Mouse (Mus musculus) bone marrow macrophage, adult 2 months (primary cell): ENCODE data around the gene Slc39a11. TPM values are rescaled to one million over a fixed set of nuclear protein-coding genes. Genes with fewer than 3 reads are reported as not detected.

Experiments used
- H3K27ac ChIP-seq: 2 replicates; pipeline ENCODE4 v1.5.1; 2012; ENCODE audit warnings: low read depth, low read length; ENCODE audit not compliant: insufficient read depth
- H3K4me1 ChIP-seq: 2 replicates; pipeline ENCODE4 v1.6.1; 2012; ENCODE audit warnings: low read length; ENCODE audit not compliant: control insufficient read depth, insufficient read depth
- H3K4me3 ChIP-seq: 2 replicates; pipeline ENCODE4 v1.5.1; 2012; ENCODE audit warnings: mild to moderate bottlenecking, low read length, moderate library complexity; ENCODE audit not compliant: insufficient read depth
- CTCF ChIP-seq: IDR thresholded peaks from 2 replicates; pipeline ENCODE4 v1.5.1; 2012; ENCODE audit warnings: low read depth, mild to moderate bottlenecking, low read length, moderate library complexity
- POLR2A ChIP-seq: IDR thresholded peaks from 2 replicates; pipeline ENCODE4 v1.6.1; 2012; ENCODE audit warnings: mild to moderate bottlenecking, low read depth, low read length, borderline replicate concordance
- polyA plus RNA-seq: library from polyadenylated mRNA; stranded (reverse); fragments of >200 nt; gene quantifications from 2 replicates; pipeline ENCODE4 v1.2.4, GENCODE M21; 2012; ENCODE audit not compliant: missing spikeins, insufficient read depth, insufficient read length

Slc39a11 gene
- polyA plus RNA-seq, 1 experiment = 24.3 TPM

DNA sequence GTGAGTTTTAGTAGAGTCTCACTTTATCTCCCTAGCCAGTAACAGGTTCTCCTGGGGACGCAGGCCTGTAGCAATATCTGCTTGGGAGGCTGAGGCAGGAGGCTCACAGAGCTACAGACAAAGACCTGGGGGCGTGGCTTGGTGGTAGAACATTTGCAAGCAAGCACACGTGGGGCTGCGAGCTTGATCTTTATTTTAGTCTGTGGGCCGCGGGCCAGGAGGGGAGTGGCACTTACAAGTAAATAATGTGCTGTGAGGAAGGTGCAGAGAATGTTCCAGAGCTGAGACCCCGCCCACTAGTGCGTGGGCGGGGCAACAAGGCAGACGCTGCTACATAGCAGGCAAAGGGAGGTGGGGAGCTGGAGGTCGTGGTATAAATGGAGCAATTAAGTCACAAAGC, 250.3 kb downstream of the Slc39a11 start:
- Histone ChIP-seq H3K4me3 (no peak overlapping the region), H3K4me1 (no peaks in the 10 kb centered on the region), H3K27ac (no peak overlapping the region)
- TF ChIP-seq POLR2A = no peak
- no peak for TF ChIP-seq CTCF

- TF ChIP-seq POLR2A (no peak), CTCF (no peak)
- Histone ChIP-seq H3K4me1 (no peaks in the 10 kb centered on the region), H3K4me3 (no peak overlapping the region), H3K27ac (no peak overlapping the region)
Measured at GRCm38 (mm10) chr11:113397394-113397793, 252.5 kb downstream of the Slc39a11 start.

GRCm38 (mm10) chr11:113393366-113394150, 256.3 kb downstream of the Slc39a11 start:
- Histone ChIP-seq H3K27ac (no peak overlapping the region), H3K4me1 (no peaks in the 10 kb centered on the region), H3K4me3 (no peak overlapping the region)
- TF ChIP-seq CTCF = no peak
- no peak for TF ChIP-seq POLR2A

DNA sequence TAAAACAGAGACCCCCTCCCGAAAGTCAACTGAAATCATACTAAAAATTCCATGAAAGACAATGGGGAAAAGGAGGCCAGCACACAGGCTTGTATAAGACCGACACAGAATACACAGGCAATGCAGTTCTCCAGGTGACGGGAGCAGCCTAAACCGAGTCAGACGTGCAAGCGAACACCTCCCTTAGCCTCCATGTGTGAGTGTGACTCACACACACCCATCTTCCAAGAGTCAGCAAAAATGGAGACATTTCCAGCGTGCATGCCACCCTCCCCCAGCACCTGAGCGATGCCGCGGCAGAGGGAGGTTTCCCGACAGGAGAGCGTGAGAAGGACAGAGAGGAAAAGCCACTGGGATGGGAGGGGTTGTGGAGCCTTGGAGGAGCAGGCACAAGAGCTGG, 258.2 kb downstream of the Slc39a11 start:
- no peak overlapping the region for H3K4me3 ChIP-seq
- no peak for TF ChIP-seq POLR2A
- no peak for TF ChIP-seq CTCF
- no peak overlapping the region for H3K27ac ChIP-seq
- H3K4me1 ChIP-seq = no peaks in the 10 kb centered on the region

- Histone ChIP-seq H3K27ac (no peak overlapping the region), H3K4me3 (no peak overlapping the region), H3K4me1 (no peaks in the 10 kb centered on the region)
- TF ChIP-seq CTCF (no peak), POLR2A (no peak)
Measured at GRCm38 (mm10) chr11:113389637-113390036, 260.2 kb downstream of the Slc39a11 start.

GRCm38 (mm10) chr11:113382674-113383571, 267.0 kb downstream of the Slc39a11 start:
- Histone ChIP-seq H3K4me1 (no peaks in the 10 kb centered on the region), H3K27ac (no peak overlapping the region), H3K4me3 (no peak overlapping the region)
- TF ChIP-seq POLR2A (no peak), CTCF (no peak)

- TF ChIP-seq POLR2A = no peak
- no peak for TF ChIP-seq CTCF
- Histone ChIP-seq H3K4me3 (no peak overlapping the region), H3K4me1 (no peaks in the 10 kb centered on the region)
Measured at GRCm38 (mm10) chr11:113381550-113381949, 268.3 kb downstream of the Slc39a11 start.

GRCm38 (mm10) chr11:113378867-113379266, 271.0 kb downstream of the Slc39a11 start:
- Histone ChIP-seq H3K27ac (no peak overlapping the region), H3K4me1 (no peaks in the 10 kb centered on the region), H3K4me3 (no peak overlapping the region)
- TF ChIP-seq CTCF = no peak
- TF ChIP-seq POLR2A = no peak

More at GRCm38 (mm10) chr11:113381550-113381949, 268.3 kb downstream of the Slc39a11 start:
- no peak overlapping the region for H3K27ac ChIP-seq

DNA sequence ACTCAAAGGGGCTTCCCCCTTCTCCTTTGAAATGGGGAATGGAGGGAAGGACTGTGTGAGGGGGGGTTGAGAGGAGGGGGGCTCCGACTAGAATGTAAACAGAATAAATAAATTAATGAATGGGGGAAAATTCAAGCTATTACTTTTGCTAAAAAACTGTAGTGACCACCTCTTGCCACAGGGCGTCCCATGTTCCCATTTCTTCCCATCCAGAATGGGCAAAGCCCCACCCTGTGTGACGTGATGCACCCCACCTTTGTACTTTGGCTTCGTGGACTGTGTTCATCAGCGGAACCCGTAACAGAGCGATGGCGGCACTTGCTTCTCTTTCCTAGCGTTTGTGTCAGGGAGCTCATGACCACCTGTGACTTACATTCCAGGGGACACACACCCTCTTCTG, 273.8 kb downstream of the Slc39a11 start:
- H3K4me1 ChIP-seq = no peaks in the 10 kb centered on the region
- TF ChIP-seq POLR2A (no peak), CTCF (no peak)
- no peak overlapping the region for H3K4me3 ChIP-seq
- no peak overlapping the region for H3K27ac ChIP-seq

- no peak overlapping the region for H3K27ac ChIP-seq
- H3K4me3 ChIP-seq = no peak overlapping the region
- TF ChIP-seq POLR2A = no peak
- no peak for TF ChIP-seq CTCF
- H3K4me1 ChIP-seq = no peaks in the 10 kb centered on the region
Measured at GRCm38 (mm10) chr11:113373926-113374325, 276.0 kb downstream of the Slc39a11 start.
